Mouse (Mus musculus) ovary, adult 18-20 months (tissue): ENCODE data around the gene Slc1a2.

Source experiments
- DNase-seq: peaks from one replicate; pipeline ENCODE4 v3.0.0; 2022; ENCODE audit warnings: low spot score, mixed read lengths

Gene Slc1a2

GRCm38 (mm10) chr2:102658163-102658660 lies at the start of gene Slc1a2:
TSS of gene Slc1a2 (plus strand) at chr2:102658659.
- DNase-seq = no peak

- no peak for DNase-seq
Measured at GRCm38 (mm10) chr2:102610485-102610884, 48.0 kb upstream of the Slc1a2 start.

- DNase-seq = no peak
Measured at GRCm38 (mm10) chr2:102616637-102617036, 41.8 kb upstream of the Slc1a2 start.

- DNase-seq = no peak
Measured at GRCm38 (mm10) chr2:102620744-102621429, 37.6 kb upstream of the Slc1a2 start.

- no peak for DNase-seq
Measured at GRCm38 (mm10) chr2:102622176-102622575, 36.3 kb upstream of the Slc1a2 start.

- DNase-seq = no peak
Measured at GRCm38 (mm10) chr2:102622943-102623342, 35.5 kb upstream of the Slc1a2 start.

GRCm38 (mm10) chr2:102624538-102624937 lies 33.9 kb upstream of the Slc1a2 start:
- no peak for DNase-seq

- no peak for DNase-seq
Measured at GRCm38 (mm10) chr2:102632361-102632760, 26.1 kb upstream of the Slc1a2 start.

- DNase-seq = no peak
Measured at GRCm38 (mm10) chr2:102634010-102634409, 24.4 kb upstream of the Slc1a2 start.

GRCm38 (mm10) chr2:102635523-102636060 lies 22.9 kb upstream of the Slc1a2 start:
- DNase-seq = no peak

GRCm38 (mm10) chr2:102636116-102636600 lies 22.3 kb upstream of the Slc1a2 start:
- DNase-seq = no peak

- DNase-seq = no peak
Measured at GRCm38 (mm10) chr2:102638140-102638539, 20.3 kb upstream of the Slc1a2 start.

GRCm38 (mm10) chr2:102638690-102639089 lies 19.8 kb upstream of the Slc1a2 start:
- no peak for DNase-seq

GRCm38 (mm10) chr2:102648845-102649500 lies 9.5 kb upstream of the Slc1a2 start:
- DNase-seq = no peak

GRCm38 (mm10) chr2:102650322-102650721 lies 8.1 kb upstream of the Slc1a2 start:
- DNase-seq = no peak

- DNase-seq = no peak
Measured at GRCm38 (mm10) chr2:102655966-102656725, 2.3 kb upstream of the Slc1a2 start.

- no peak for DNase-seq
Measured at GRCm38 (mm10) chr2:102657726-102658125, 733 bp upstream of the Slc1a2 start.

- DNase-seq = peak; percentile 10
Measured at GRCm38 (mm10) chr2:102658661-102659520, 432 bp downstream of the Slc1a2 start.

GRCm38 (mm10) chr2:102659521-102659830 lies 1.0 kb downstream of the Slc1a2 start:
- DNase-seq = no peak

- no peak for DNase-seq
Measured at GRCm38 (mm10) chr2:102661052-102661451, 2.6 kb downstream of the Slc1a2 start.

- no peak for DNase-seq
Measured at GRCm38 (mm10) chr2:102662911-102663310, 4.5 kb downstream of the Slc1a2 start.
